Mouse (Mus musculus) Patski (cell line): ENCODE results near the gene Pdcd6ip. TPM values are rescaled to one million over a fixed set of nuclear protein-coding genes. Genes with fewer than 3 reads are reported as not detected.
A peak's percentile ranks its signal among the peaks of the same experiment; 100 is the strongest.

ENCODE experiments used
- ATAC-seq: fragments of 100-300 bp; one replicate; pipeline ENCODE4 v1.8.0; 2021
- CTCF ChIA-PET: fragments of 350-600 bp; sonication (Branson Sonifier 250); formaldehyde crosslinking; loops from one replicate; lab custom pipeline; 2022; ENCODE audit warnings: inconsistent platforms; lab: Charles Lee
- POLR2A ChIA-PET: fragments of 350-600 bp; sonication (Branson Sonifier 250); formaldehyde crosslinking; loops from one replicate; lab custom pipeline; 2022; ENCODE audit warnings: antibody characterized with exemption, inconsistent platforms; lab: Charles Lee
- DNase-seq: peaks from one replicate; pipeline ENCODE4 v3.0.0-alpha.2; 2011; ENCODE audit warnings: low read depth, low spot score
- H3K27me3 ChIP-seq: fragments of 371-371 bp; one replicate; pipeline ENCODE4 v1.5.1; 2021
- CTCF ChIP-seq: fragments of 100-300 bp; IDR thresholded peaks from one replicate; pipeline ENCODE4 v1.5.1; 2021
- in situ Hi-C: fragments of 300-500 bp; cut with MboI; formaldehyde crosslinking; loops from 3 replicates; pipeline ENCODE4 v1.11.1; 2018; ENCODE audit warnings: low pct_unique_long_range_greater_than_20kb, mixed read lengths
- polyA plus RNA-seq: library from polyadenylated mRNA; unstranded; gene quantifications from one replicate; pipeline ENCODE4 v1.2.3, GENCODE M21; 2021

The Pdcd6ip gene
- polyA plus RNA-seq, 1 experiment from 2014 or later = 186 TPM

DNA sequence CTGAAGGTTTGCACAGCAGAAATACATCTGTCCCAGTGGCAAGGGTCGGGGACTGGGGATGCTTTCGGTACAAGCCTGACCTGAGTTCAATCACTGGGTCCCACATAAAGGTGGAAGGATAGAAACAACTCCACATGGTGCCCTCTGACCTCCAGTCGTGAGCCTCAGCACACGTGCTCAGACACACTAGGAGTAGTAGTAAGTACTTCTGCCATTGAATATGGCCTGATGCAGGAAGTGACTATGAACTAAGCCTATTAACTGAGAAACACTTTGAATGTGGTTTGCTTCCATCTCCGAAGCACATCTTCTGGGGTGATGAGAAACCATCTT, 62.3 kb downstream of the Pdcd6ip start:
- TF ChIP-seq CTCF = no peak
- DNase-seq = no peak
- ChIA-PET POLR2A (interaction anchor here (0.6 kb wide), 1 partner anchor 16 kb away, joined by 3 read pairs; no protein-coding TSS in a partner anchor), CTCF (interaction anchor here (1.1 to 1.2 kb wide), 2 partner anchors 10 to 13 kb away, joined by 3 read pairs; no protein-coding TSS in a partner anchor)
- ATAC-seq = peak; percentile 11
- no peaks in the 10 kb centered on the region for H3K27me3 ChIP-seq
- in situ Hi-C loops = loop anchor here (25.0 kb wide), 2 partner anchors 834 to 1709 kb away; no protein-coding TSS in a partner anchor

DNA sequence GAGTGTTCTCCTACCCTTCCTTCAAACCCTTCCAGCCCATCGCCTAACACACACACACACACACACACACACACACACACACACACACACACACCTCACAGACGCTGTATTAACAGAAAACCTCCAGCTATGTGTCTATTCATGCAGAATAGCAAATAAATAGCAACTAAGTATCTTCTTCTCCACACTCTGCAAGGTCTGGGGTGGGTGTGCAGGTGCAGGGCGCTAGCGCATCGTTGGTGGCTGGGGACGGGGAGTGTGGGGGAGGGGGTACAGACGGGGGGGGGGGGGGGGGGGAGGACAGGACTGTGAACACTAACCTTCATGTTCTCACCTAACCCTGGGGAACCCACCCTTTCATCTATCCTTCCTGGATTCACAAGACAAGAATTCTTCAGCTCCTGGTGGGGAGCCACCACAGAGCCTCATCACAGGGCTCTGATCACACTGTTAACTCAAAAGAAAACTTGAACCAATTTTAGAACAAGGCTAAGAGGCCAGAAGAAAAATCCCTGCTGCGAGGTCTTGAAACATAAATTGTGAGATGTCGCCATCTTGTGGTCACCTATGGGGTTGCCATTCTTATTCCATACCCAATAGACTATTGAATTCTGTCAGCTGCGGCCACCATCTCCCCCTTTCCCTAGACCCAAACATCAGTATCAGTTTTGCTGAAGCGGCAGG, 62.8 kb downstream of the Pdcd6ip start:
- in situ Hi-C loops = loop anchor here (25.0 kb wide), 2 partner anchors 833 to 1708 kb away; no protein-coding TSS in a partner anchor
- peak; percentile 79 for TF ChIP-seq CTCF
- DNase-seq (no peak), ATAC-seq (peak; percentile 51)
- POLR2A ChIA-PET = interaction anchor here (0.6 kb wide), 1 partner anchor 16 kb away, joined by 3 read pairs; no protein-coding TSS in a partner anchor
- H3K27me3 ChIP-seq = no peaks in the 10 kb centered on the region
- CTCF ChIA-PET = interaction anchor here (0.9 to 1.2 kb wide), 3 partner anchors 11 to 13 kb away, joined by 3 read pairs; no protein-coding TSS in a partner anchor

DNA sequence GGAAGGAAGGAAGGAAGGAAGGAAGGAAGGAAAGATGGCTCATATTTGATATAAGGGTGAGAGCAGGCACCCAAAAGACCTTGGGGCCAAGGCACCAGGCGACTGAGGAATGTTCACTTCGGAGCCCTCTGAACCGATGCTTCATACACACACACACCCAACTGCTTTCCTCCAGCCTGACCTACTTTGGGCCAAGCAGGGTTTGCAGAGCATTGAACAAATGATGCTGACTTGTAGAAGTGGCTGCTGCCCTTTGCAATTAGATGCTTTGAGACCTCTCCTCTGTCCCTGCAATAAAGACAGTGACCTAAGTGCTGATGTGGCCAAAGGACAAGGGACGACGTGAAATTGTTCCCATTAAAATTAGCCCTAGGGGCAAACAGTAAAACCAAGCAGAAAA, 63.4 kb downstream of the Pdcd6ip start:
- no peak for TF ChIP-seq CTCF
- CTCF ChIA-PET = interaction anchor here (0.9 to 1.1 kb wide), 2 partner anchors 12 to 14 kb away, joined by 3 read pairs; no protein-coding TSS in a partner anchor
- POLR2A ChIA-PET = no interaction called here
- in situ Hi-C loops = loop anchor here (25.0 kb wide), 2 partner anchors 832 to 1707 kb away; no protein-coding TSS in a partner anchor
- no peaks in the 10 kb centered on the region for H3K27me3 ChIP-seq
- no peak for DNase-seq
- no peak for ATAC-seq

DNA sequence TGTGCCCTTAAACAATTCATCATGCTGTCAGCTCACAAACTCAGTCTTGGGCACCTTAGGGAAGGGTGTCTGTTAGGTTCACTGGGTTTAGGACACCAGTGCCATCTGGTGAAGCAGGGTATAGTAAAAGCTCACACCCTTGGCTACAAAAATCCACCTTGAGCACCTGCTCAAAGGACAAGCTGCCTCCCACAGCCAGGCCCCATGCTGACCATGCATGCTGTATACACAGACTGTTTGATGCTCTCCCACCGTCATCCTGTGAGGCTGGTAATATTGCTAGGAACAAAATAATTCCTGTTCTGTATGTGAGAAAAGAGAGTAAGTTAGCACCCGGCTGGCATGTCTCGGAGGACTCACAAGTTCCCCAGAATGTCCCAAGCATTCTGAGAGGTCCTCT, 64.0 kb downstream of the Pdcd6ip start:
- ChIA-PET POLR2A (no interaction called here), CTCF (no interaction called here)
- in situ Hi-C loops = loop anchor here (25.0 kb wide), 2 partner anchors 832 to 1707 kb away; no protein-coding TSS in a partner anchor
- DNase-seq (no peak), ATAC-seq (no peak)
- H3K27me3 ChIP-seq = no peaks in the 10 kb centered on the region
- TF ChIP-seq CTCF = no peak

DNA sequence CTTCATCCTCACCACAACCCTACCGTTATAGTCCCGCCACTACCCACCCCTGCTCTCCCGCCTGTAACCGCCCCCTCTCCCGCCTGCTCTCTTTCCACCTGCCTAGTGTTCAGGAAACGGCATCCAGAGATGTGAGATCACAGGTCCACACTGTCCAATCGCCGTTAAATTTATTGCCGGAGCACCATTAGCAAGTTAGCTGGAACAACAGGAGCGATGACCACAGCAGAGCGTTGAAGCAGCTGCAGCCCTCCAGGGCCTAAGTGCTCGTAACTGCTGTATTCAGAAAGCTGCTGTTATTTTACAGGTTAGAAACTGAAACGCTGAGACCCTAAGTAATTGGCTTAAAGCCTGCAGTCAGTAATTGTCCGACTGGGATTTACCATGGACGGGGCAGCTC, 64.4 kb downstream of the Pdcd6ip start:
- no peak for DNase-seq
- TF ChIP-seq CTCF = no peak
- CTCF ChIA-PET = no interaction called here
- POLR2A ChIA-PET = interaction anchor here (0.7 kb wide), 1 partner anchor 260 kb away, joined by 4 read pairs; no protein-coding TSS in a partner anchor
- in situ Hi-C loops = loop anchor here (25.0 kb wide), 2 partner anchors 831 to 1706 kb away; no protein-coding TSS in a partner anchor
- no peaks in the 10 kb centered on the region for H3K27me3 ChIP-seq
- ATAC-seq = no peak

DNA sequence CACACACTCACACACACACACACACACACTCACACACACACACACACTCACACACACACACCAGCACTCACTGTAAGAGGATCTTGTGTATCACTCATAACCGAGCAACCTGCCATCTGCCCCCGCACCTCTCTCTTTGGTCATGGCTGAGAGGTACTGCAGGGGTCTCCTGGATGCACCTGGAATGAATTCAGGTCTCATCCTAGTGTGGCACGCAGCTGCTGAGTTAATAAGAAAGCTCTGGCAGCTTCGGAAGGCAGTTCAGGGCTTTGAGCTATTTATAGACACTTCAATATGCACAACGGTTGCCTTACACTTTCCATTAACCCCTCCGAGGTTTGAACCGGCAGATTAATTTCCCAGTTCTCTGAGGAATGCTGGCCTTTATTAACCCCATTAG, 73.1 kb downstream of the Pdcd6ip start:
- ATAC-seq (no peak), DNase-seq (no peak)
- ChIA-PET CTCF (no interaction called here), POLR2A (interaction anchor here (0.7 kb wide), 2 partner anchors 115 to 741 kb away, joined by 3 read pairs; no protein-coding TSS in a partner anchor)
- no peak for TF ChIP-seq CTCF
- in situ Hi-C loops = loop anchor here (10.0 to 25.0 kb wide), 3 partner anchors 110 to 1698 kb away; no protein-coding TSS in a partner anchor
- peaks cover 16% of the 10 kb centered on the region for H3K27me3 ChIP-seq

DNA sequence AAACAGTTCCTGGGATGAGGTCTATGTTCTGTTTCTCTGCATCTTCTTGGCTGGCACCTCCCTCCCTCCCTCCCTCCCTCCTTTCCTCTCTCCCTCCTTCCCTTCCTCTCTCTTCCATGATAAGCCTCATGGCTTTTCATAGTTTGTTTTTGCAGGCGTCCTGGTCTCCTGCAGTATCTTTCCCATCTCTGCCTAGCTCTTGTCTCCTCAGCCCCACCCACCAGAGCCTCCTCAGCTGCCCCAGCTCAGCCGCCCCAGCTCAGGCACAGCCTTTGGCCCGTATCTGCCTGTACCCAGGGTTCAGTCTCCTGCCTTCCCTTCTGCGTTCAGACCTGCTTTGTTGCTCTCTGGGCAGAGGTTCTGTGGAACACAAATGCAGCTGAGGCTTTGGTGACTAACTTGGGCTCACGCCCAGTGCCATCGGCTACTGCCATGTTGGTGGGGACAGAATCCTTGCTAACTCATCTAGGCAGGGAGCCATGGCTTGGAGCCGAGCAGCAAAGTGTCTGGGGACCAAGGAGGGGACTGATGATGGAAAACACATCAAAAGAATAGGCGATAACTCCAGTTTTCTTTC, 74.8 kb downstream of the Pdcd6ip start:
- in situ Hi-C loops = loop anchor here (10.0 to 25.0 kb wide), 3 partner anchors 108 to 1696 kb away; no protein-coding TSS in a partner anchor
- ChIA-PET POLR2A (no interaction called here), CTCF (interaction anchor here (1.1 kb wide), 2 partner anchors 12 to 213 kb away, joined by 3 read pairs; no protein-coding TSS in a partner anchor)
- DNase-seq (no peak), ATAC-seq (no peak)
- H3K27me3 ChIP-seq = peaks cover 16% of the 10 kb centered on the region
- TF ChIP-seq CTCF = no peak

DNA sequence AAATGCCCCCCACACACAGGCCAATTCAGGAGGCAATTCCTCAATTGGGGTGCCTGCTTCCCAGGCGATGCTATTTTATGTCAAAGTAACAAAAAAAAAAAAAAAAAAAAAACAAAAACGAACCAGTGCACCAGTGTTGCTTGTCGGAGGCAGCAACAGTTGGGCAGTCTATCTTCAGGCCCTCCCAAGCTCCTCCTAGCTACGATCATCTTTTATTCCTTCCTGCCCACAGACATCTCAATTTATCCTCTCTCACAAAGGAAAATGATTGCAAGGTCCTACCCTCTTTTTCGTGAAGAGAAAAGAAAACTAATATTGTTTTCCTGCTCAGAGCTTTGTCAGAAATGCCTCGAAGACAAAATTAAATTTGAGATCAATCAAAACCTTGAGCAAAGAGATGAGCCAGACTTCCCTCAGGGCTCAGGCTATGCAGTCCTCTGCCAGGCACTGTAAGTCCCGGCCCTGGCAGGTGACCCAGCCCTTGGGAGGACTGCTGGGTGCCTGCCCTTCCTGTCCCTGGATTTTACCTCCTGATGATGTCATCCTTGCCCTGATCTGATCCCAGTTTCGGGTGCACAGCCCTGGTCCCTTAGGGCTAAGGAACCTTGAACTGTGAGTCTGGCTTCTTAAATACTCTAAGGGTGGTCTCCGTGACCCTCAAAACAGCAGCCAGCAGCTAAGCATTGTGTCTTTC, 75.6 kb downstream of the Pdcd6ip start:
- in situ Hi-C loops = loop anchor here (10.0 to 25.0 kb wide), 3 partner anchors 108 to 1695 kb away; no protein-coding TSS in a partner anchor
- POLR2A ChIA-PET = no interaction called here
- ATAC-seq = no peak

DNA sequence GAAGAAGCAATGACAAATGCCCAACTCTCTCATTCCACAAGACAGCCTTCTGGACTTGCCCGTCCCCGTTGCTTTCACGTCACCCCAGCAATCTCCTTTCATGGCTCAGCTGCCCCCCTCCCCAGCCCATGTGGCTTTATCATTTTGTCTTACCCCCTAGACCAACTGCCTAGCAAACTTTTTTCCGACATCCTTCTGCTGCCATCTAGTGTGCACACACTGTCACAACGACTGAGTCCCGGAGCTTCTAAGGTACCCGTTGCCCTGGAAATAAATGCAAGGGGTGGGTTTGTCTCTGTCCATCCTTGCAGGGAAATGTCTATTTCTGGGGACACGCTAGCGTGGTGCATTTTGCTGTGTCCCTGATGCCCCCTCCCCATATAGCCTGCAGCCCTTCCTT, 78.4 kb downstream of the Pdcd6ip start:
- no peak for ATAC-seq
- CTCF ChIA-PET = interaction anchor here (0.6 to 2.1 kb wide), 6 partner anchors 9 to 196 kb away, joined by 3 to 7 read pairs (median 4); no protein-coding TSS in a partner anchor
- POLR2A ChIA-PET = interaction anchor here (0.7 kb wide), 1 partner anchor 16 kb away, joined by 3 read pairs; no protein-coding TSS in a partner anchor
- DNase-seq = no peak
- TF ChIP-seq CTCF = peak; percentile 80
- peaks cover 17% of the 10 kb centered on the region for H3K27me3 ChIP-seq
- in situ Hi-C loops = loop anchor here (5.0 to 25.0 kb wide), 4 partner anchors 105 to 1692 kb away; no protein-coding TSS in a partner anchor

More for the DNA sequence above, 75.6 kb downstream of the Pdcd6ip start:
- CTCF ChIA-PET = interaction anchor here (1.1 kb wide), 3 partner anchors 13 to 212 kb away, joined by 3 to 4 read pairs (median 3); no protein-coding TSS in a partner anchor
- H3K27me3 ChIP-seq = peaks cover 16% of the 10 kb centered on the region
- no peak for DNase-seq
- TF ChIP-seq CTCF = no peak
